Mouse (Mus musculus) midbrain, postnatal 0 days (tissue): ENCODE measurements at regions not wholly inside any gene's neighbourhood (a gene's known extent, or its start where the extent isn't known, plus 50 kb on each side); places are given as distances from the start of the nearest gene placed in this dataset.

ENCODE experiments used
- ATAC-seq: fragments of 200-750 bp; cut with Nextera tagmentation; 2 replicates; pipeline ENCODE4 v1.8.0; 2017; ENCODE audit warnings: moderate number of reproducible peaks, mild to moderate bottlenecking, moderate TSS enrichment, moderate library complexity; ENCODE audit not compliant: low FRiP score
- DNase-seq: peaks from one replicate; pipeline ENCODE4 v3.0.0-alpha.2; 2015; ENCODE audit warnings: low spot score
- H3K27ac ChIP-seq: fragments of 300-500 bp; sonication (generic); 2 replicates; pipeline ENCODE4 v1.5.1; 2014; ENCODE audit warnings: low read depth, mild to moderate bottlenecking, low read length, mixed read lengths
- H3K27me3 ChIP-seq: fragments of 300-500 bp; sonication (generic); 2 replicates; pipeline ENCODE4 v1.6.1; 2014; ENCODE audit warnings: low read length, control low read depth, mixed read lengths; ENCODE audit not compliant: insufficient read depth
- H3K36me3 ChIP-seq: fragments of 300-500 bp; sonication (generic); 2 replicates; pipeline ENCODE4 v1.6.1; 2014; ENCODE audit warnings: low read length, control low read depth, mixed read lengths; ENCODE audit not compliant: insufficient read depth
- H3K4me1 ChIP-seq: fragments of 300-500 bp; sonication (generic); 2 replicates; pipeline ENCODE4 v1.6.1; 2014; ENCODE audit warnings: mild to moderate bottlenecking, control low read depth, antibody characterized with exemption, low read length, mixed read lengths; ENCODE audit not compliant: insufficient read depth
- H3K4me2 ChIP-seq: fragments of 300-500 bp; sonication (generic); 2 replicates; pipeline ENCODE4 v1.6.1; 2014; ENCODE audit warnings: low read depth, mild to moderate bottlenecking, low read length, mixed read lengths; ENCODE audit not compliant: poor library complexity, severe bottlenecking
- H3K4me3 ChIP-seq: fragments of 300-500 bp; sonication (generic); 2 replicates; pipeline ENCODE4 v1.5.1; 2014; ENCODE audit warnings: low read depth, mild to moderate bottlenecking, low read length, moderate library complexity
- H3K9ac ChIP-seq: fragments of 300-500 bp; sonication (generic); replicated peaks from 2 replicates; pipeline ENCODE4 v1.6.1; 2014; ENCODE audit warnings: mild to moderate bottlenecking, low read length, moderate library complexity, mixed read lengths; ENCODE audit not compliant: poor library complexity, severe bottlenecking
- H3K9me3 ChIP-seq: fragments of 300-500 bp; sonication (generic); 2 replicates; pipeline ENCODE4 v1.6.1; 2016; ENCODE audit warnings: low read length, control low read depth
- CTCF ChIP-seq: IDR thresholded peaks from 2 replicates; pipeline ENCODE4 v1.5.1; 2016; ENCODE audit warnings: antibody characterized with exemption, mild to moderate bottlenecking
- WGBS: fragments of 180-500 bp; shearing (Covaris S2); extraction: QIAGEN DNeasy Blood & Tissue Kit; methylation state at CpG from one replicate; pipeline ENCODE4 v1.1.7; 2014; 5-methylcytosine and 5-hydroxymethylcytosine counted together

DNA sequence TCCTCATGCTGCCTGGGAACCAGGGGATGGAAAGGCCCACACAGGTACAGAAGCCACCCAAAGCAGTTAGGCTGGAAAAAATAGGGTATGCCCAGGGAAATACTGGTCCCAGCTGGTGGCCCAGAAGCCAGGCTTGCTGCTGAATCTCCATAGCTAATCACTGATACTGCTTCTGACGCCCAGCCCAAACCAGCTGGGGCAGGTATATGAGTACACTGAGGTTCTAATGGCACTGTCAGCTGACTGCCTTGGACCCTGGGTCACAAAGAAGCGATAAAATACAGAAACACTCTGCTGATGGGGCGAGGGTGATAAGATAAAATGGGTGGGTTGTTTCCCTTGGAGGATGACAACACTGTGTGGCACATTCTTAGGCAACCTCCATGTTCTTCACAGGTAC lies 133.4 kb downstream of the Psmg1 start:
- Histone ChIP-seq H3K27ac (no peak overlapping the region), H3K4me3 (no peak overlapping the region), H3K9me3 (no peaks in the 10 kb centered on the region), H3K36me3 (no peaks in the 10 kb centered on the region), H3K4me2 (no peak overlapping the region), H3K27me3 (no peaks in the 10 kb centered on the region), H3K9ac (no peak overlapping the region), H3K4me1 (no peaks in the 10 kb centered on the region)
- DNase-seq, result no peak
- no peak for TF ChIP-seq CTCF
- ATAC-seq, result no peak
- WGBS, result 93% methylated on average over 3 of the region's 3 CpGs

DNA sequence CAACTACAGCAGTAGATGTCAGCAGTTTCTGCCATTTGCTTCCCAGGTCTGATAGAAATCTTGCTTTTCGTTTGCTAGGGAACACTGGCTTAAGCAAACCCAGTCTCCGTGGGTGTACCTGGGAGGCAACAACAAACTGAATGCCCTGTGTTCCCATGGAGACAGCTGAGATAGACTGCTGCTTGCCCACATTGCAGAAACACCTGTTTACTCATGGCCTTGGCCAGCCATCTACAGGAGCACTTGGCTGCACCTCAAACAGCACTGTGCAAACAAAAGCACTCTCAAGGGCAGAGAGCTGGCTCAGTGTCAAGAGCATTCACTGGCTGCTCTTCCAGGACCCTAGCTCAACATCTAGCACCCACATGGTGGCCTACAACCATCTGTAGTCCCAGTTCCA lies 135.5 kb downstream of the Psmg1 start:
- H3K4me2 ChIP-seq, result no peak overlapping the region
- no peak for TF ChIP-seq CTCF
- no peaks in the 10 kb centered on the region for H3K36me3 ChIP-seq
- no peaks in the 10 kb centered on the region for H3K4me1 ChIP-seq
- H3K9ac ChIP-seq, result no peak overlapping the region
- H3K27ac ChIP-seq, result no peak overlapping the region
- WGBS, result 59% methylated on average over 2 of the region's 2 CpGs
- ATAC-seq, result no peak
- H3K4me3 ChIP-seq, result no peak overlapping the region
- no peaks in the 10 kb centered on the region for H3K27me3 ChIP-seq
- no peaks in the 10 kb centered on the region for H3K9me3 ChIP-seq
- no peak for DNase-seq

DNA sequence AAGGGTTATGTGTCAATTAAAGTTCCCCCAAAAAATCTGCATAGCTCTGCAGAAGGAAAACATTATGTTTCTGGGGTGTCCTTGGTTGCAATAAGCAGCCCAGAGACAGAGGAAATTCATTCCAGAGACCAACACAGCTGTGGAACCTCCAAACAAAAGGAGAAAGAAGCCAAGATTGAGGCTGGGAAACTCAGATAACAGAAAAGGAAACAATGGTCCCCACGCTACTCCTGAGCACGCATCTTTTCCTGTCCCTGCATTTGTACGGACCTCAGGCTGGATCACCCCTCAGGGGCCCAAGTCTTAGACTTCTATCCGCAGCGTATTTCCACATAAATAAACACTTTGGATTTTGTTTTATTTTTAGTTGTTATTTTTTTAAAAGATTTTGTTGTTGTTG lies 138.9 kb downstream of the Psmg1 start:
- no peaks in the 10 kb centered on the region for H3K9me3 ChIP-seq
- TF ChIP-seq CTCF, result no peak
- H3K4me3 ChIP-seq, result no peak overlapping the region
- no peak overlapping the region for H3K9ac ChIP-seq
- H3K4me2 ChIP-seq, result no peak overlapping the region
- no peaks in the 10 kb centered on the region for H3K36me3 ChIP-seq
- H3K27ac ChIP-seq, result no peak overlapping the region
- ATAC-seq (no peak), DNase-seq (no peak)
- whole genome bisulfite sequencing, result 70% methylated on average over 5 of the region's 5 CpGs
- no peaks in the 10 kb centered on the region for H3K27me3 ChIP-seq
- no peaks in the 10 kb centered on the region for H3K4me1 ChIP-seq

DNA sequence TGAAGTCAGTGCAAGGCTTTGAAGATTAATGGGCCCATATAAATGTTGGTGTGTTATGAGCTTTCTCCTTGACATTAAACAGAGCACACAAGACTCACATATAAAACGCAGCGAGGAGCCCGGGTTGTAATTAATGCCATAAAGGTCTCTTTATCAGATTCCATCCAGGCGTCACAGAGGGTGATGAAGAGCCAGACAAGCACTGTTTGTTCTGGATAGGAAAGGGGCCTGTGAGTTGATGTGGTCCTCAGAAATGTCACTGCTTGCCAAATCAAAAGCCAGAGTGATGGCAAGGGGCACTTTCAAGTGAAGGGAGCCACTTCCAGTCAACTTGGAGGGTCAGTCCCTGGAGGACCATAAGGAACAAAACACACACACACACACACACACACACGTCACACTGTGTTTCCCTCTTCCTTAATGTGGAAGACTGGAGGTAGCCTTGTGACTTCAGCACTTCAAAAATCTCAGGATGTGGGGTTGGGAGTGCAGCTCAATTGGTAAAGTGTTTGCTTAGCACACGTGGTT lies 142.1 kb downstream of the Psmg1 start:
- Histone ChIP-seq H3K36me3 (no peaks in the 10 kb centered on the region), H3K4me3 (no peak overlapping the region), H3K27me3 (no peaks in the 10 kb centered on the region), H3K9ac (no peak overlapping the region), H3K9me3 (no peaks in the 10 kb centered on the region), H3K4me1 (no peaks in the 10 kb centered on the region), H3K4me2 (no peak overlapping the region), H3K27ac (no peak overlapping the region)
- DNase-seq, result no peak
- 67% methylated on average over 6 of the region's 6 CpGs for WGBS
- no peak for TF ChIP-seq CTCF
- ATAC-seq, result no peak

DNA sequence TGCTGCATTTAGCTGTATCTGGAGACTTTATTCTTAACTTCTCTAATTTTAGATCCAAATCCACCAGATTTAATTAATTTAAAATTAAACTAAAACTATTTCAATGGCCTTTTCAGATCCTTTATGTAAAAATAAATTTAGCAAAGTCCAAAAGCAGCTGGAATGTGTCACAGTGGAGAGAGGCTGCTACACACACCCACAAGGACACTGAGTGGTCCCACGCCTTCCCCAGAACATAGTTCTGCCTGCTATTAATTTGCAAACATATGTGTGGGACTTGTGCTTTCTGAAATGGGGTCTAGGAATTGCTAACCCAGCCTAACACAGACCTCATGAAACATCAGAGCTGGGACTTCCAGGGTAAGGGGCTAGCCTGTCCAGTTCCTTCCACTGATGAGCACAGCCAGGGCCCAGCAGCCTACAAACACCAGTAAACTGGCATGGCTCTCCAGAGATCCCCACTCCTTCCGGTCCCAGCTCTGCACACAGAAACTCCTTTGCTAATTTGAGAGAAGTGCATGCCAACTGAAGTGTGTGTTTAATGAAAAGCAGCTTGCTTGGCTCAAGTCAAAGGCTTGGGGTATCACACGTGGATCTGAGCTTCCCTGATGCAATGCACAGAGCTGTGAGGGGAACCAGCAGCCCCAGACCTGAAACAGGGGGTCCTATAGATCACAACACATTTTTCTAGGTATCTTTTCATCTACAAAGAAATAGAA lies 142.8 kb downstream of the Psmg1 start:
- H3K27me3 ChIP-seq, result no peaks in the 10 kb centered on the region
- H3K4me3 ChIP-seq, result no peak overlapping the region
- no peak for ATAC-seq
- H3K9me3 ChIP-seq, result no peaks in the 10 kb centered on the region
- no peak overlapping the region for H3K4me2 ChIP-seq
- no peaks in the 10 kb centered on the region for H3K4me1 ChIP-seq
- H3K9ac ChIP-seq, result no peak overlapping the region
- WGBS, result 66% methylated on average over 3 of the region's 3 CpGs
- TF ChIP-seq CTCF, result no peak
- peak; percentile 43 for DNase-seq
- H3K36me3 ChIP-seq, result no peaks in the 10 kb centered on the region
- no peak overlapping the region for H3K27ac ChIP-seq

DNA sequence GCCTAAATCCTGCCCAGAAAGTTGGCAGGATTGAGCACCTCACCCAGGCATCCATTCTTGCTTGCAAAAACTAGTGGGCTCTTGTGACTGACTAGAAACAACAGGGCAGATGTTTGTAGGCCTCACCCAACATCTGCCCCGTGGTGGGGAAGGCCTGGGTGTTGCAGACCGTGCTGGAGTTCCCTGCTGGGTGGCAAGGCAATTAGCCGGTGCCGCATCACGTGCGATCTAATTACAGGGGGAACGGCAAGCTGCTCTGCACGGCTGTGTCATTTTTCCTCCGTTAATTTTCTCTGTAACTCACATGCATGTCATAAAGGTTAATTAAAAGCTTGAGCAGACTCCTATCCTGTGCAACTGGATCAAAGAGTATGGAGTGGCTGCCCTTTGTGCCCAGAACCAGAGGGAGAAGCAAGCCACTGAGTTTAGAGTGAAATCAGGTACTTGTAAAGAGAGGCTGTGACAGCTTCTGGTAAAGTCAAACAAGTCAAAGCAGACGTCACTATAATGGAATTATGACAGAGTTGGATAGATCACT lies 143.5 kb downstream of the Ets2 start:
- H3K9me3 ChIP-seq, result no peaks in the 10 kb centered on the region
- DNase-seq, result no peak
- ATAC-seq, result no peak

More for the DNA sequence above, 143.5 kb downstream of the Ets2 start:
- Histone ChIP-seq H3K4me2 (no peak overlapping the region), H3K4me3 (no peak overlapping the region), H3K27ac (no peak overlapping the region), H3K36me3 (no peaks in the 10 kb centered on the region), H3K4me1 (no peaks in the 10 kb centered on the region), H3K9ac (no peak overlapping the region), H3K27me3 (no peaks in the 10 kb centered on the region)
- no peak for TF ChIP-seq CTCF
- WGBS, result 57% methylated on average over 10 of the region's 10 CpGs
